Mouse (Mus musculus) hematopoietic stem cell, adult 5-6 weeks (primary cell): ENCODE data around the gene Lrrc28. TPM values are rescaled to one million over a fixed set of nuclear protein-coding genes. Genes with fewer than 3 reads are reported as not detected.

ENCODE experiments used
- ATAC-seq, 2 experiments: fragments of 125-278 bp in 1 of 2; replicated peaks in 1 of 2; 2 replicates each; pipeline ENCODE4 v1.8.0; 2016 to 2017; ENCODE audit warnings: inconsistent platforms in 2 of 2, mild to moderate bottlenecking in 2 of 2, moderate number of reproducible peaks in 2 of 2, low read depth in 1 of 2, moderate TSS enrichment in 1 of 2; ENCODE audit not compliant: low FRiP score in 2 of 2, poor library complexity in 2 of 2, severe bottlenecking in 2 of 2, insufficient read depth in 1 of 2, low TSS enrichment in 1 of 2
- total RNA-seq: library from RNA; stranded (forward); fragments of 172-1452, 232-1000 nt; gene quantifications from 2 replicates; pipeline ENCODE4 v1.2.3, GENCODE M21; 2017

The Lrrc28 gene
- total RNA-seq, 1 experiment from 2014 or later: 20.6 TPM

DNA sequence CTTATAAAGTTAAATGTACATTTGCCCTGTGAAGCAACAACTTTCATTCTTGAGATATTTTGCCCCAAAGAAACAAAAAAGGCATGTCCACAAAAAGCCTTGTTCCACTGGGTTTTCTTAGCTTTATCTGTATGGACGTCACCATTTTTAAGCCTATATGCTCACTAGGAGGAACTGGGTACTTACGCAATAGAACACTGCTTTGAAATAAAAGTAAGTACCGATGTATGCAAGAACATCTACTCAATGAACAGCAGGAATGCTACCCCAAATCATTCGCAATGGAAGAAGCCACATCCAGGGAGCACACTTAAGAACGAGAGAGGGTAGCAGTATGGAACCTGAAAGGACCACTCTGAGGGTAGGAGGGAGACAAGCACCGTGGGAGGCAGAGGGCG lies 30.6 kb downstream of the Lrrc28 start:
- ATAC-seq: no peak

DNA sequence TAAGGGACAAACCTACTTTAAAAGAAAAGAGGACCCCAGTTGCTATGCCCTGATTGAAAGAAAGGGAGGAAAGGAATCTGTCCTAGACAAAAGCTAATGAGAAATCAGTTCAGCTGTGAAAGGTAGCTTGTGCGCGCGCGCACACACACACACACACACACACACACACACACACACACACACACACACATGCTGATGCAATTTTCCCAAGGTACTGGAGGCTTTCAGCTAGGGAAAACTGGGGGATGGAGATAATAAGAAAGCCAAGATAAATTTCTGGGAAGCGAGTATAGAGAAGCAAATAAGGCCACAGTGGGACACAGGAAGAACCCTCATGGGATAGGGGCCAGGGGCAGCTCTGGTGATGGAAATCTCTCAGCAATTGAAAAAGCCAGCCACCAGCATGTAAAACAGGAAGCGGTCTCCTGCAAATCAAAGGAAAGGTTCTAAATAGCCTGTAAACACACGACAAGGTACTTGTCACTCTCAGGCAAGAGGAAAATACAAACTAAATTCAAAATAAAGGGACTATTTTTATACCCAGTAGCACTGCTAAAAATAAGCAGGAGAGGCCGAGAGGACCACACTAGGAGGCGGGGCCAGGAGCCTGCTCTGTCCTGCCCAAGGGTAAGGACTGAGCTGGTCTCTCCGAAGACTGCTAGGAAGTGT lies 31.1 kb downstream of the Lrrc28 start:
- no peak for ATAC-seq

DNA sequence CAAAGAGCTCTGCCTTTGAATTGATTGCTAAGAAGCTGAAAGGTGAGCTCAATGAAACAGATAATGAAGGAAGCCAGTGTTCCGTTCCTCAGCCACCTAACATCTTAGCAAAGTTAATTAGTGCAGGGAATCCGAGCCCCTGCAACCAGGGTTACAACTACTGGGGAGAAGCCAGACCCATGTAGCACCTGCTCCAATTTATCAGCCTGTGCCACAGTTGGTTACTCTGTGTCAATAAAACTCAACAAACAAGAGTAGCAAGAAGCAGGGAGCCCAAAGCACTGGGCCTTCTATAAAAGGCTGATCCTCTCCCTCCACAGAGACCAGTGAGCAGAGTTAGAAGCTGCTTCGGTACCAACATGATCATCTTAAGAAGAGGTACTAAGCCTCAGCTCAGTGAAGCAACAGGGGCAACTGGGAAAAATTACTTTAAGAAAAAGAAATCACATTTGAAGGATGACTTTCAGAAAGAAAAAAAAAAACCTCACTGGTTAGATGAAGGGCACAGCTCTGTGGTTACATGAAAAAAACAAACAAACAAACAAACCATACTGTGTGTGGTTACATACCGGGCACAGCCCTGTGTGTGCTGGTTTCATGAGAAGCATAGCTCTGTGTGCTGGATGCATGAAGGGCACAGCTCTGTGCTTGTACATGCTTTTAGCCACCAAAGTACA lies 36.6 kb downstream of the Lrrc28 start:
- no peak for ATAC-seq

DNA sequence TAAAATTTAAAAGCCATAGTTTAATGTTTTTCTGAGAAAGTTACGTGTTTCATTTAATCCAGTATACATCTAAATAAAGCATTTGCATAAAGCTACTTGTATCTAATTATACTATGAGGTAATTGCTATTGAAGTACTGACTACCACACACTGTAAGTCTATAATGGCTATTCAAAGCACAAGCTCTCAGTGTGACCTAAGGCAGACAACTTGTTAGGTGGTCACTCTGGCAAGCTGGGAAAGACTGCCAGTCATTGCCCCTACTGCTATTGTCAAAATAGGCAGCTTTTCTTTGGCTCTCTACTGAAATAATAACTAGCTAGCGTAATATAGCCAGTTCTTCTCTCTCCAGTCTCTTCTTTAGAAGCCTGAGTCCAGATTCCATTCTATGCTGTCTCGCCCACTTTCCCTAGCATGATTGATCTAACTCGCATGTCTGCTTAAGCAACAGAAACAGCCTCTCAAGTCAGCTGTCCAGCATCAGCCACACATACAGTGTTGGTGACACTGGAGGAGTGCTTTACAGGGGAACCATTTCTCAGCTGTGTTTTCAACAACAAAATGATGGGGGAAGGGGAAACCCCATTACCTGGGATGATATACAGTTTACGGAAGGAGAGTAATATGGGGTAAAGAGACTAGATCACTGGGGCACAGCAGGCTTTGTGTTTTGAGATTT lies 37.3 kb downstream of the Lrrc28 start:
- no peak for ATAC-seq

DNA sequence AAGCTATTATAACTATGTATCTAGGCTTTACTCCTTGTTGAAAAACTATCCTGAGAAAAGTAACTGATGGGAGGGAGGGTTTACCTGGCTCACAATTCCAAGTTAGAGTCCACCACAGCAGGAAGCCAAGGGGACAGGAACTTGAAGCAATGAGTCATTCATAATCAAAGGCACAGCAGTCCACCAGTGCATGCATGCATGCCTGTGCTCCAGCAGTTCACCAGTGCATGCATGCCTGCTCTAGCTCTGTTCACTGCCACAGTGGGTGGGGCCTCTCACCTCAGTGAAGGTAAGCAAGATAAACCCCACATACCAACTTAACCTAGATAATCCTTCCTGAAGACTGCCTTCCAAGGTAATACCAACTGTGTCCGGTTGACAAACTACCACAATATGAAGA lies 38.8 kb downstream of the Lrrc28 start:
- ATAC-seq: no peak

DNA sequence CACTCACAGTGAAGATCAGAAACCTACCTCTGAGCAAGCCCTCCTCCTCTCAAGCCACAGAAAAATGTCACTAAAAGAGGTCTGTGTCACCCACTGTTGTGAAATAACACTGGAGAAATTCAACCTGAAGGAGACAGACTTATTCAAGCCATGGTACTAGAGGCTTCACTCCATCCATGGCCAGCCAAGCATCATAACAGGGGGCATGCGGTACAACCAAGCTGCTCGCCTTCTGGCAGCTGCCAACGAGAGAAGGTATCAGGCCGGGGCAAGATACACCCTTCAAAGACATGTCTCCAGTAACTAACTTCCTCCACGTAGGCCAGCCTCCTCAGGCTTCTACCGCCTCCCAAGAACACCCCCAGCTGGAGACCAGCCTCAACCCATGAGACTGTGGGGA lies 40.0 kb downstream of the Lrrc28 start:
- ATAC-seq: no peak

DNA sequence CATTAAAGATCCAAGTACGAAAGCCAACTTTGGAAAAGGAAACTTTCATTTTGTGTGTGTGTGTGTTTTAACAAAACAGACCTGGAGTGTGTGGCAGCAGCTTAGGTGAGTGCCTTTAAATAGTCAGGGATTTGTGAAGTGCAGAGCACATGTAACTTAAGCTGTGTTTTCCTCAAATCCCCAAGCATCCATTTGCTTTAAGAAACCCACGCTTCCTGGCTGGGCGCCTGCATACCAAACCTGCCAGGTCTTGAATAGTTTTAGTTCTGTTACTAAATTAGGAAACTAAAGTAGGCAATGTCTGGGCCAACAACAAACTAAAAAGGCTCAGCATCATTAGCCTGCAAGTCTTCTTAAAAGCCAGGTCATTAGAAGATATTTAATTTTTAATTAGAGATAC lies 47.0 kb downstream of the Lrrc28 start:
- no peak for ATAC-seq

DNA sequence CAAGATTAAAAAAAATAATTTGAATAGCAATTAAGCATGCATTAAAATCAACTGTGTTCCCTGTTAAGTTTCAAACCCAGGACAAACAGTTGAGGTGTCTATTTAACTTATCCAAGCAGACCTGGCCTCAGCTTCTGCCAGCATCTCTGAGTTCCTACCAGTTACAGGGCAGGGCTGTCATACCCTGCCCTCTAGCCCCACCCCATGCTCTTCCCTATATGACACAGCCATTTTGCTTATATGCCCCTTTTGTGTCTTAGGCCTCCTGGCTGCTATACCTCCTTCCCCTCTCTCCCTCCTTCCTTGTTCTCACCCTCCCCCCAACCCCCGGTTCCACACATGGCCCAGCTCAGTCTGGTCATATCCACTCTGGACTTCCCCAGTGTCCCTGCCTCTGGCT lies 48.1 kb downstream of the Lrrc28 start:
- ATAC-seq: no peak

DNA sequence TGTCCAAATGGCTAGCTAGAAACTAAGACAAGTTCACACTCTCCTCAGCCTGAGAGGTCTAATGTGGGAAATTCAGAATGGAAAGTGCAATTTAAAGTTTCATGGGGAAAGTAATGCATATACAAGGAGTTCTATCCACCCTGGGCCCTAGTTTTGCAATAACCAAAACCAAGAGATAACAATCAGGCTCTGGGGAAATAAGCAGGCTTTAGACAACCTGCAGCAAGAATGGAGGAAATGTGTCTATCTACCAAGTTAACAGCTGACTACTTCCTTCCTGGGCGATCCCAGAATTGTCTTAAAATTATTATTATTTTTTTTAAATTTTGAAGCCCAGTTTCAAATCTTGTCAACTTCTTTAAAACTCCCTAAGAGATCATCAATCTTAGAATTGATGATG lies 48.7 kb downstream of the Lrrc28 start:
- ATAC-seq: no peak

DNA sequence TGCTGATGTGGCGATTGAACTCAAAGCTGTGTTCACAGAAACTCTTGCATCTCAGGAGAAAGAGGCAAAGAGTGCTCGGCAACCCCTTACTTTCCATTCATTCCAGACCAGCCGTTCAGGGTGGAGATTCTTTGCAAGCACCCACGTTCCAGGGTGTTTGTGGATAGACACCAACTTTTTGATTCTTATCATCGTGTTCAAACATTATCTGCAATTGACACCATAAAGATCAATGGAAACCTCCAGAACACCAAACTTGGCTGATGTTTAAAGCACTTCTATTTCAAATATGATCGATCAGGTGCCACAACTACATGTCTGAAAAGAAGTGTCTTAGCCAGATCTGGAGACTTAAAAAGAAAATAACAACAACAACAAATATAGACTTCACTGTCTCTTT lies 51.2 kb downstream of the Lrrc28 start:
- ATAC-seq: no peak

DNA sequence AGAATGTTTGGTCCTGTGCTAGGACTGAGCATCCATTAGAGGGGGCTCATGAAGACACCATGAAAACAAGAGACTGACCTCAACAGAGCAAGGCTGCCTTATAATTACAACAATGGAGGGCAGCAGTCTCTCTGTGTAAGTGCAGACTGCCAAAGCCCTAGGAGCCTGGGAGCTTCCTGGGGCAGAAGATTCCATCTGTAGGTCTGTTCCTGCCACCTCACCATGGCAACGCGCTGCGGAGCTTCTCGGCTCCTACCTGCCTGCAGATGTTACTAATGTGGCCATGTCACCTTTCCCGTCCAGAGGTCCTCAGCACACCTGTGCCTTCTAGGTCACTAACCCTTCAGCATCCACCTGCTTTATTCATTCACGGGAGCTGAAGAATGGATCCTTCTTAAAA lies 52.4 kb downstream of the Lrrc28 start:
- ATAC-seq: no peak

DNA sequence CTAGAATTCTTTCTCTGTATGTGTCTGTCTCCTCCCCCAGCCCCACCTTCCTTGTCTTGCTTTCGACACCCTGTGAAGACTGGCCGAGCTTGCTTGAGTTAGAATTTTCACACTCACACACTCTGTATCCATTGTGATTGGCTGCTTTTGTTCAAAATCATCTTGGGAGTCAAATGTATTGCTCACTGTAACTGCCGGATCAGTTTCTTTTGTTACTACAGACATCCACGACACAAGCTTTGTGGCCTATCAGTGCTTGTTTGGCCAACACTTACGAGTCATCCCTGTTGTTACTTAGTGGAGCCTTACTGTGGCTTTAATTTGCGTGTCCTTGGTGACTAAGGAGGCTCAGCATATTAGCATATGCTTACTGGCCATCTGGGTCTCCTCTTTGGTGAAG lies 56.3 kb downstream of the Lrrc28 start:
- ATAC-seq: no peak

DNA sequence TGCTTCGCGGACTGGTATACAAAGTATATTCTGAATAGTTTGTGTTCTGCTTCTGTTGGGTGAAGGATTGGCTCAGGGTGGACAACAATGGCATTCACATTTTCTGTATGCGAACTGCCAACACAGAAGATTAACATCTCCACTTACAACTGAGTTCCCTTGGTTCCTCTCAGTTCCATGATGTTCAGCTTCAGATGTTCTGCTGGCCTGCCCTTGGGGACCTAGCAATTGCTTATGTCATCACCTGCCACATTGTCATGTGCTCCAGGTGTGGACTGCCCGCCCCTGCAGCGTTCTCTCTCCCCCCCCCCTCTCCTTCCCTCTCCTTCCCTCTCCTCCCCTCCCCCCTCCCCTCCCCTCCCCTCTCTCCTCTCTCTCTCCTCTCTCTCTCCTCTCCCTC lies 58.6 kb downstream of the Lrrc28 start:
- ATAC-seq: no peak

DNA sequence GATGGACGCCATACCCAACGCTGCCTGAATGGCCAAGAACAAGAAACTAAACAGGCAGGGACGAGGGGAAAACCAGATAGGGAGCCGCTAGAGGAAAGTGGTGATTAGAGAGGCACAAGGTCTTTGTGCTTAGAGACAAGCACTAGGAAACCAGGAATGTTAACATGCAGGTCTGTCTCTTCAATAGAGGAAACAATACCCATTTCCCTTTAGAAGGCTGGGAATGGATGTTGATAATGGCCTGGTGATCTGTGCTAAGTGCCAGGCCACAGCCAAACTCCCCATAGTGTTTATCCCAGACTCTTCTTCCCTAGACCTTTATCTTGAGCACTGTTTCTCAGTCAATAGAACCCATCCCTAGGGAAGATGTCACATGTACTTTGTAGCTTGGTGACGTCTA lies 61.2 kb downstream of the Lrrc28 start:
- ATAC-seq: no peak

DNA sequence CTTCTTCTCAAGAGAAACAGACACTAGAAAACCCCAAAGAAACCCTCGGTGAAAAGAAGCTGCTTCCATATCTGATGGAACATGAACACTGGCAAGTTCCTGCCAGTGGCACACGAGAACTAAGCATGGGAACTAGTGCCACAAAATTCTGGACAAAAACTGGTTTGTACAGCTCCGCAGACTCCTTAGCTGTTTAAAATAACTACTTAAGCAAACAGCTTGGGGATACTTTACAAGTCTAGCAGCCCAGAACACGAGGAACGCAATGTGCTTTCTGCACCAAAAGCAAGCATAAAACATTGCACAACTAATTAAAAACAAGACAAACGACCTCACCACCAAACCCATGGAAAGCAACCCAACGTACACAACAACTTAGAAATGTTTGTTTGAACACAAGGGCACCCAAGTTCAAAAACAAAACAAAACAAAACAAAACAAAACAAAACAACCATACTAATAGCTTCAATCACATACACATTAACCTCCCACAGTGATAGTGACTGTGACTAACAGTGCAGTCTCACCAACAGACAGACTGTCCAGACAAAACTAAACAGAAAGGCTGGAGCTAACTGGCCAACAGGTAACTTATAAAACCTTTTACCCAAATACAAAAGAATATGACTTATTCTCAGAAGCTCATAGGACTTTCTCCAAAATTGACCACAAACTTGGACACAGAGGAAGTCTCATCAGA lies 66.1 kb downstream of the Lrrc28 start:
- ATAC-seq: no peak

DNA sequence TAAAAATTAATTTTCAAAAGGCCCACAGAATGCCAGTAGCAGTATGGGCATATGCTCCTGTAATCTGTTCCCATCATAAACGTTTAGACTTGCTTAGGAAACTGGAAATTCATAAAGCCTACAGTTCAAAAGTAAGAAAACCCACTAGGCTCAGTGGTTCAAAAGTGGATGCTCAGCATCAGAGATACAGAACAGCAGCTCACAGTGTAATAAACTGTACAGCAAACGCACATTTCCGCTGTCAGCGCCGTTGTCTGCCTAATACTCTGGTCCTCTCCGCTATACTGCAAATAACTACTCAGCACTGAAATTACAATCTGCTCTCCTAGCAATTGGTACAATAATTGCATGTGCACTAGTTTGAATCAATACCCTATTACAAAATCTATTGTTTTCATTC lies 67.0 kb downstream of the Lrrc28 start:
- ATAC-seq: no peak

DNA sequence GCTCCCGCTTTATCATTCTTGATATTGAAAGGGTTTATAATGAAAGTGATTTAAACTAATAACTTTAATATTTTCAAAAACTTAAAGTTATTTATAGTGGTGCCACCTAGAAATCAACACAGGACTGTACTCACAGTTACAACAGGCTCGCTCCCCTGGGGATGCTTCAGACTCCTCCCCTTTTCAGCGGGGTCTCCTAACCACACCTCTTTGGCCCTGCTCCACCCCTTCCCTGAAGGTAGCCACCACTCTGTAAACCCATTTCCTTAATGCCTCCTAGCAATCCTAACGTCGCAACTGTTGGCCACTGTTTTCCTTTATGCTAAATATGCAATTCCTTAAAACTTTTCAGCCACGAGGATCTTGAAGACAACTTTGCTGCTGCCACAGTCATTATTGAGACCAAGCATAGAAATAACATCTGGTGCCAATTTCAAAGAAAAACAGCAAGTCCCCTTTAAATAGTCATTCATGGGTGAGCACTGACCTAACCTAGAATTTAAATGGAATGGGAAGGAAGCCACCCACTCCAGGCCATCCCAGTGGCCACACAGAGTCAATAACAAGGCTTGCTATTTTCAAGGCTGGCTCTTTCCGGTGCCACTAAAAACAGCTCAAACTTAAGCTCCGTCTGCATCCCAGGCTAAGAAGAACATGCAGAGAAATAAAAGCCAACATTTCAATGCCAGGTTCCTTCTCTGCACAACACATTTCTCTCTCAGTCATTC lies 78.4 kb downstream of the Lrrc28 start:
- ATAC-seq: no peak

DNA sequence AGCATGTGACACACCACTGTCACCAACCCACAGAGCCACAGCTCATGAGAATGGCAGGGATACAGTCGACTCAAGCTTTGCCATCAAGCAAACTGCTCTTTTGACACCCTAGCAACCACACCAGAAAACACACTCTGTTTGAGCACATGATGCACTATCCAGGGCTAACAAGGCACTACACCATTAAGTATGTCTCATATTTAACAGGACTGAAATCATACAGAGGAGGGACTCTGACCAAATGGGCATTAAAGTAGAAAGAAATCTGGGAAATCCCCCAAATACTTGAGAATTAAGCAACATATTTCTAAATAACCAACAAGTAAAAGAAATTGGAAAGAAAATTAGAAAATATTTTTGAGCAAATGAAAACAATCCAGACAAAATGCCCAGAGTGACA lies 79.9 kb downstream of the Lrrc28 start:
- no peak for ATAC-seq
